Mouse (Mus musculus) MEL (cell line): ENCODE measurements around the gene Nt5c1a.

ENCODE experiments used
- CHD2 ChIP-seq: IDR thresholded peaks from 2 replicates; pipeline ENCODE4 v1.6.1; 2011; ENCODE audit warnings: low read length, improper control_type of control experiment
- POLR2AphosphoS2 ChIP-seq: IDR thresholded peaks from 2 replicates; pipeline ENCODE4 v1.6.1; 2011; ENCODE audit warnings: low read length, improper control_type of control experiment
- RCOR1 ChIP-seq: IDR thresholded peaks from 2 replicates; pipeline ENCODE4 v1.6.1; 2012; ENCODE audit warnings: low read depth, mild to moderate bottlenecking, inconsistent platforms, low read length, improper control_type of control experiment
- TCF12 ChIP-seq: IDR thresholded peaks from 2 replicates; pipeline ENCODE4 v1.6.1; 2014; ENCODE audit warnings: low read depth, mild to moderate bottlenecking, inconsistent platforms, low read length, improper control_type of control experiment, moderate library complexity

GRCm38 (mm10) chr4:123164157-123164556 is 37.1 kb upstream of the Nt5c1a start:
- TF ChIP-seq RCOR1 (no peak), CHD2 (no peak), POLR2AphosphoS2 (no peak), TCF12 (no peak)
